Mouse (Mus musculus) skeletal muscle tissue, adult 2 months (tissue): ENCODE data around the gene Sorcs1.

ENCODE experiments used
- DNase-seq: peaks from one replicate; pipeline ENCODE4 v3.0.0-alpha.2; 2012; ENCODE audit warnings: low read depth, low spot score

Gene Sorcs1

GRCm38 (mm10) chr19:50220476-50220875 is 458.0 kb downstream of the Sorcs1 start:
- DNase-seq = no peak

GRCm38 (mm10) chr19:50214466-50215228 is 463.8 kb downstream of the Sorcs1 start:
- DNase-seq = no peak

DNA sequence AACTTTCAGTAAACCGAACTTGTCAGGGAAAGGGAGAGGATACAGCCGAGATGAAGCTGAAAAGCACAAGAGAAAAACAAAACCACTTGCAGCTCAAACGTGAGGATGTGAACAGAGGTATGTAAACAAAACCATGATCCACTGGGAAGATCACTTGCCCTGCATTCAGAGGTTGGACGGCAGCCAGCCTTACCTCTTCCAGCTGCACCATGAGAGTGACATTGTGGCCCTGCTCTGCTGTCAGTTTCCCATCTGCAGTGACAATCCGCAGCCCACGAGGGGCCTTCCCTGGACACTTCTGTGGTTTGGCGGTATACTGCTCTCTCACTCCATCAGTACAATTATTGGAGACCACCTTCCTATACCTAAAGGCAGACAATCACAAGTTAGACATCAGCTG is 468.0 kb downstream of the Sorcs1 start:
- no peak for DNase-seq

DNA sequence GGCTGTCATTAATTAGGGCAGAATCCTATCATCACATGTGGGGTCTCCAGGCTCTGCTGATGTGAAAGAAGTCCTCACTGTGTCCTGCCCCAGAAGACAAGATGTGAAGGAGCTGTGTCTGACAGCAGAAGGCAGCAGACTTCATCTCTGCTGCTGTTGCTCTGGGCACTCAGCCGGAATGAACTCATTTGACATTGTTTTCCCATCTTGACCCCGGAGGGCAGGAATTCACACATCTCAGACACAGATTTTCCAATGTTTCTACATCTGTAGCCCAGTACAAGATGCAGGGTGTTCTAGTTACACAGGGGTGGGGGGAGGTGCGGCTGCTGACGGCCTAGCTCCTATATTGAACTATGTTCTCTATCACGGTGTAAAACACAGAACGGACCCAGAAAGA is 474.1 kb downstream of the Sorcs1 start:
- no peak for DNase-seq

GRCm38 (mm10) chr19:50196592-50196991 is 481.9 kb downstream of the Sorcs1 start:
- no peak for DNase-seq

DNA sequence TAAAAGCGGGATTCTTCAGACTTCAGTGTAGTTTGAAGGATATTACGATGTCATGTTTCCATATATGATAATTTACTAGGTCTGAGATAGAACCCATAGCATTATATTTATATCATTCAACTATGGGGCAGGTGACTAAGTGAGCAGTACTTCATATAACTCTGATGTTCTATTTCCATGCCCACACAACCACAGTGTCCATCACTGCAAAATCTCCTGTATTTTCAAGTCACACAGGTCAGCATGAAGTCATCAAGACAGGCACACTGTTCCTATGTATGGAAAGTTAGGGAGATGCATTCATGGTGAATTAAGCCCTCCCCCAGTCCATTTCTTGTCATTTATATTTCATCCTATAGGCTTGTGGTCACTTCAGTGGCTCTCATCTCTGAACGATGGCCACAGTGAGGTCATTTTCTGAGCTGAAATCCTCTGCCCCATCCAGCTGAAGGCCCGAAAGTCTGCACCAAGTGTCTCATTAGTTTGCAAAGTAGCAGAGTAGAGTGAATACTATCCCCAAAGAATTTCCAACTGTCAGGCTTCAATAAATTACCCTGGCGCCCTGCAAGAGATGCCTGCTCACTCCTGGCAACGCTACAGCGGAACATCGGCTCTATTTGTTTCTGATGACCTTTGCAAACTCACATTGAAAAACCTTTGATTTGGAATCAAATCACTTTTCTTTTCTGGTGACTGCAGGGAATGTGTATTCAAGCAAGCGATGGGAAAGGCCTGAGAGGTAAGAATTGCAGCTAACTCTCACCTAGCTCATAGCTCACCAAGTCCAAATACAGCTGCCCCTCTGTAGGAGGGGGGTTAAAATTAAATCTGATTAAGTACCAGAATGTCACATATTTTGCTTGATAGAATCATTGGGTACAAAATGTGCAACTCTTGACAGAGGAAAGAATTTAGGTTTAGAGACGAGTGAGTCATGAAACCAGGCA is 492.4 kb downstream of the Sorcs1 start:
- DNase-seq = no peak

DNA sequence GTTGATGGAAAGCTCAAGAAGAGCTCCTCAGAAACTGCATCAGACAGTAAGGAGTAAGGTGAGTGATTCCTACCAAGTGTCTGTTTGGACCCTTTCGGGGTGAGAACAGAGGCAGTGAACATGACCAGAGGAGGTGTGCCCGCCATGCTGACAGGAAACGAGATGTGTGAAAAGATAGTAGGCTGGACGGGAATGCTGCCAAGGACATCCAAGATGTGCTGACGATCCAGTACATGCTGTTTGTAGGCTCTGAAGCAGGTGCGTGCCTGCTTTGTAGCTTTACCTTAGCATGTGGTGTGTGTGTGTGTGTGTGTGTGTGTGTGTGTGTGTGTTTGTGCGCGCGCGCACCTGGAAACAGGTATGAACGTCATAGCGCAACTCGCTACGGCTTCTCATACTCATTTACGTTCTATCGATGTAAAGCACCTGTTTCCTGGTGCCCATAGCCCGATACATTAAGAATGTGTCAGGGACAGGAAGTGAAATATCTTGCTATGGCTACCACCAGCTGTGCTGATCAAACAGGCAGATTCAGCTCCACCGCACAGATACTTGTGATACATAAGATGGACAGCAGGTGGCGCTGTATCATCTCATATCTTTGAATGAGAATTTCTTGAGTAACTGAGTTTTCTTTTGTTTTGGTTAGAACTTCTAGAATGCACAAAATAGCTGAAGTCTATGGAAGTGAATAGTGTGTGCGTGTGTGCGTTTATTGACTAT is 493.4 kb downstream of the Sorcs1 start:
- DNase-seq = peak; percentile 1

- DNase-seq = no peak
Observed at GRCm38 (mm10) chr19:50178851-50179250, 499.6 kb downstream of the Sorcs1 start.

GRCm38 (mm10) chr19:50178151-50178550 is 500.3 kb downstream of the Sorcs1 start:
- no peak for DNase-seq

GRCm38 (mm10) chr19:50171849-50172248 is 506.6 kb downstream of the Sorcs1 start:
- DNase-seq = no peak

- no peak for DNase-seq
Observed at GRCm38 (mm10) chr19:50151111-50151510, 527.3 kb downstream of the Sorcs1 start.

DNA sequence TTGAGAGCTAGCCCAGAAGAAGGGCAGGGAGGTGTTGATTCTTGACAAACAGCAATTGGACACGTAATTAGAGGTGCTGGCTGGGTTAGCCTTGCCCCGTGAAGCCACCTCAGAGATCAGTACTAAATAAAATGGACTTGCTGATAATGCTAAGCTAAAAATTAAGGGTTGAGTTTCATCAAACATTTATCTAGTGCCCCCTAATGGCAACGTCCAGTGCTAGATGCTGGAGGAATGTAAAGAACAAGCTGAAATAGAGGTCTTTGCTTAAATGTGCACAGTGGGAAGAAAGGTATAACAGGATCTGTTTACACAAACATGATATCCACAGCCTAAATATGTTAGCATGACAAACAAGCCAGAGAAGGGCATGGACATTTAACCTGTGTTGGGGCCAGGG is 532.5 kb downstream of the Sorcs1 start:
- DNase-seq = no peak

DNA sequence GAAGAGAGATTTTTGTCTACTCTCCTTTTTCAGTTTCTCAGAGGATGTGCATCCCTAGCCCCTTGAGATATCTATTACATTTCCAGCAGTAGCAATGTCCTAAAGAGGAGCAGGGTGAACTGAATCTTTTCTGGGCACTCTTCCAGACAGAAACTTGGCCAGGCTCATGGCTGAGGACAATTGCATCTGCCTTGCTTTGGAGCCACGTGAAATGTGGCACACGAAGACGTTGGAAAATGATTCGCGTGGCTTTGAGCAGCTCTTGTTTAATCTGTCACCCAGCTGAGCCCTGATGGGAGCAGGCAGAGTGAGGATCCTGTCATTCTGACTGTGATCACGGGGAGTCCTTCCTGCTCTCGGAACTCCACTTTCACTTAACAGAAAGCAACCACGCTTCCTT is 536.6 kb downstream of the Sorcs1 start:
- no peak for DNase-seq

GRCm38 (mm10) chr19:50134656-50135055 is 543.8 kb downstream of the Sorcs1 start:
- no peak for DNase-seq

GRCm38 (mm10) chr19:50105842-50106585 is 572.4 kb downstream of the Sorcs1 start:
- no peak for DNase-seq
